Mouse (Mus musculus) mammary gland, adult 2 months (tissue): Measurements from ENCODE around the gene Gdap1l1. TPM values are rescaled to one million over a fixed set of nuclear protein-coding genes. Genes with fewer than 3 reads are reported as not detected.

Source experiments
- polyA plus RNA-seq: library from polyadenylated mRNA; depleted of rRNA; stranded (reverse); fragments of >200 nt; gene quantifications from 2 replicates; pipeline ENCODE4 v1.2.3, GENCODE M21; 2012; ENCODE audit warnings: low replicate concordance; rRNA removed

Gdap1l1 gene
- 1.1 and 2.5 TPM in 2 replicates for polyA plus RNA-seq

DNA sequence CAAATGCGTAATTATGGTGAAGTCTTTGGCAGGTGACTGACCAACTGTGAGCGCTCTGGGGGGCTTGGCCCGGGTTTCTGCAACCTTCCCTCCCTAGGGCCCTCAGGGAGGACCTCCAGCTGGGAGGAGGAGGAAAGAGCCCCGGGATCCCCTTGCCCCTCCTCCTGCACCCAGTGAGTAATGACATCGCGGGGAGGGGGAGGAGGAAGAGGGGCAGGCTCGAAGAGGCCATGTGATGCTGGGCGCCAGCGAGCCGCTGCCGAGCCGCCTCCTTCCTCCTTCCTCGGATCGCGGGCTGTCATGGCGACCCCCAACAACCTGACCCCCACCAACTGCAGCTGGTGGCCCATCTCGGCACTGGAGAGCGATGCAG is at the start of gene Gdap1l1:
TSS of gene Gdap1l1 (plus strand) at position 231 of the 373 bp plus-strand sequence.

GRCm38 (mm10) chr2:163397905-163398304 is 40.4 kb upstream of the Gdap1l1 start, which contains the start of gene Jph2:
Jph2 (minus strand) TSS chr2:163397993.

GRCm38 (mm10) chr2:163424597-163424996 is 13.7 kb upstream of the Gdap1l1 start, which contains the start of gene Oser1:
Oser1 (minus strand) TSS chr2:163424697.

DNA sequence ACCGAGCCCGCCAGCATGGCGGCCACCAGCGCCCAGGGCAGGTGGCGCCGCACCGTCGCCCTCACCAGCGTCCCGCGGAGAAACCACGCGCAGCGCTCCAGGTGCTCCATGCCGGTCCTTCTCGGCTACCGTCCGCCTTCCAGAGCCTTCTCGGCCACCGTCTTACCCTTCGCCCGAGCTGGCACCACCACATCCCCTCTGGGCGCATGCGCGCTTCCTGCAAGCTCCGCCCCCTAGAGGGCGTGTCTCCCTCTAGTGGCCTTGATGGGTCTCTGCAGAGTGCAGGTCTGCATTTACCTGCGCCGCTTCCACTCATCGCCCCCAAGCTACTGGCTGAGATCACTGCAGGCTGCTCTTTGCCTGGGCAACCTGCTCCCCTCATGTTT is 34.2 kb downstream of the Gdap1l1 start, which contains the start of gene Fitm2:
TSS of gene Fitm2 (minus strand) at position 164 of the 386 bp plus-strand sequence.

DNA sequence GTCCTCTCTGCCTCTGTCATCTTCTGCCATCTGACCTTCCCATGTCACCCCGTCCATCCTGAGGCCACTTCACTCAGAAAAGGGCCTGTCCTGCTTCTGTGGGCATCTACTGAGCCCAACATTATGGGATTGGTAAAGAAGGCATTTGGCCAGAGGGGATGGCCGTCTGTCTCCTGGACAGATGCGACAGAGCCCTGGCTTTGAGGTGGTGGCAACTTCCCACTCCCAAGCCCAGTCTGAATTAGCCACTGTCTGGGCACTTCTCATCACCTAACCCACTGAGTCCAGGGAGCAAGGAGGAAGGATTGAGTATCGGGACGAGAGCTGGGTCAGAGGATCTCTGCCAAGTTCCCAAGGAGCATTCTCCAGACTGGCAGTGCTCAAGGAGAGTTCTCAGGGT is 53.7 kb downstream of the Gdap1l1 start, which contains the start of gene R3hdml:
TSS of gene R3hdml (plus strand) at position 301 of the 400 bp plus-strand sequence.

Other genes with a start within 250 kb of the Gdap1l1 start
- gene Tox2, start 235.4 kb upstream of the Gdap1l1 start, polyA plus RNA-seq: 50.5 and 179 TPM in 2 replicates
- 9.0 and 68.6 TPM in 2 replicates for gene Jph2, start 40.5 kb upstream of the Gdap1l1 start, polyA plus RNA-seq
- 8.0 and 20.3 TPM in 2 replicates for gene Oser1, start 13.8 kb upstream of the Gdap1l1 start, polyA plus RNA-seq
- 56.3 TPM in 2 replicates for gene Fitm2, start 34.2 kb downstream of the Gdap1l1 start, polyA plus RNA-seq
- 14.0 and 14.7 TPM in 2 replicates for gene R3hdml, start 53.8 kb downstream of the Gdap1l1 start, polyA plus RNA-seq
- 0.07 and 1.0 TPM in 2 replicates for gene Hnf4a, start 68.3 kb downstream of the Gdap1l1 start, polyA plus RNA-seq
- 24.3 and 46.4 TPM in 2 replicates for gene Ttpal, start 163.8 kb downstream of the Gdap1l1 start, polyA plus RNA-seq
- 326 and 633 TPM in 2 replicates for gene Serinc3, start 206.7 kb downstream of the Gdap1l1 start, polyA plus RNA-seq
- 97.0 and 131 TPM in 2 replicates for gene Pkig, start 219.9 kb downstream of the Gdap1l1 start, polyA plus RNA-seq